Mouse (Mus musculus) layer of hippocampus, adult 9-10 months (tissue): ENCODE data around the gene Yars2.
"Not testable (repeated sequence)": the region's sequence is repeated elsewhere in the genome, so short reads cannot be mapped to it uniquely, and the experiment has no call there.

ENCODE experiments used
- DNase-seq: peaks from one replicate; pipeline ENCODE4 v3.0.0; 2022; ENCODE audit warnings: low spot score

The Yars2 gene

DNA sequence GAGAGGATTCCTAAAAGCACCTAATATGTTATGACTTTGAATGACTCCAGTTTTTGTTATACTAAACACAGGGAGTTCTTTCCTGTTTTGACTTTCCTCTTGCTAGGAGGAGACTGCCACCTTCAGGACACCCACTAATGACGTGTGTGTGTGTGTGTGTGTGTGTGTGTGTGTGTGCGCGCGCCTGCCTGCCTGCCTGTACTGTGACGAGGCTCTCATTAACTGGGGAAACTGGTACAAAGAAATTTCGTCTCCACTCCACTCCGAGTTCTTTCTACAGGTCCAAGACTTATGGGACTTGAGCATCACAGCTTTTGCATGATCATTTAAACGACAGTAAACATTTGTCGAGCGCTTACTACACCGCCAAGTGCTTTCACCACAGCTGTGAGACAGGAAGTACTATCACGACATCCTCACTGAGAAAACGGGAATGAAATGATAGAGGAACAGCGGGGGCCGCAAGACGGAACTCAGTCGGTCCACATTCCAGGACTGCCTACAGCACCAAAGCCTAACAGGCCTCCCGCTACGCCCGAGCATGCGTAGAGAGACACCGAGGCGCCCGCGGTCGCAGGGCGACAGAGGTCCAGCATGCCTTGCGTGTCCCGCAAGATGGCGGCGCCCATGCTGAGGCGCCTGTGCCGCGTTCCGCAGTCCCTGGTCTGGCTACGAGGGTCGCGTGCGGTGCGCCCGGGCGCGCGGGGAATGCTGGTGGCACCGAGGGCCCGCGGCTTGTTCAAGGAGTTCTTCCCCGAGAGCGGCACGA is at the start of gene Yars2:
Gene Yars2 (plus strand): TSS at position 597 of the 769 bp plus-strand sequence.
- DNase-seq: peak; percentile 84

- DNase-seq: no peak
These were observed 49.3 kb upstream of the Yars2 start for GRCm38 (mm10) chr16:16253326-16254074.

- no peak for DNase-seq
These were observed 47.5 kb upstream of the Yars2 start for GRCm38 (mm10) chr16:16255217-16255616.

DNA sequence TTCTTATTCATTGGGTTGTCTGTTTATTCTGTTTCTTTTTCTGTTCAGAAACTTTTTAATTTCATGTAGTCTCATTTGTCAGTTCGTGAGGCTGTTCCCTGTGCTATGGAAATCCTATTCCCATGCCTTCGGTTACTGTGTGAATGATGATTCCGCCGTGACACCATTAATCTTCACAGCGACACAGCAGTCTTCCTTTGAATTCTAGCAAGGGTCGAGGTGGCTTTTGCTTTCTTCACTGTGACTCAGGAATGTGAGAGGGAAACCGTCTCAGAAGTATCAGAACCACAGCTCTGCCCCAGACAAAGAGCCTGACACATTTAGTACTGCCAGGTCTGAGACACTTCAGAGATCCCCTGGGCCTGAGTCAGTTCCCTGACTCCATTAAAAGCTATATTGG is 46.9 kb upstream of the Yars2 start:
- no peak for DNase-seq

DNA sequence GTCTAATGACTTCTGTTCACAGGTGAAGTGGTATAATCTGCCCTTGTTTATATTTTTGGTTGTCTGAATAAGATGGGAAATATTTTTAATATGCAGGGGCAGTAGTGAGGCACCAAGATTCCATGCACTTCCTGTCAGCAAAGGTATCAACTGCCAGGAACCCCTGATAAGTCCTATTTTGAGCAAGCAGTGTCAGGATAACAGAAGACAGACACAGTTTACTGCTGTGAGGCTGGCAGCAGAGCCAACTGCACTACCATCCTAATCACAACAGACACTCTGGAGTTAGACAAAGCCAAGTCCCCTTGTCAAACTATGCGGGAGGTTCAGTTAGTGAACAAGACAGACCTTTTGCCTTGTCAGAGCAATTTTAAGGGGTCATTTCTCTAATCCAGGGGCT is 46.1 kb upstream of the Yars2 start:
- no peak for DNase-seq

GRCm38 (mm10) chr16:16260882-16261281 is 41.9 kb upstream of the Yars2 start:
- peak; percentile 40 for DNase-seq

GRCm38 (mm10) chr16:16261481-16261880 is 41.3 kb upstream of the Yars2 start:
- no peak for DNase-seq

- DNase-seq: no peak
These were observed 40.3 kb upstream of the Yars2 start for GRCm38 (mm10) chr16:16262436-16262835.

- no peak for DNase-seq
These were observed 29.8 kb upstream of the Yars2 start for GRCm38 (mm10) chr16:16272978-16273377.

DNA sequence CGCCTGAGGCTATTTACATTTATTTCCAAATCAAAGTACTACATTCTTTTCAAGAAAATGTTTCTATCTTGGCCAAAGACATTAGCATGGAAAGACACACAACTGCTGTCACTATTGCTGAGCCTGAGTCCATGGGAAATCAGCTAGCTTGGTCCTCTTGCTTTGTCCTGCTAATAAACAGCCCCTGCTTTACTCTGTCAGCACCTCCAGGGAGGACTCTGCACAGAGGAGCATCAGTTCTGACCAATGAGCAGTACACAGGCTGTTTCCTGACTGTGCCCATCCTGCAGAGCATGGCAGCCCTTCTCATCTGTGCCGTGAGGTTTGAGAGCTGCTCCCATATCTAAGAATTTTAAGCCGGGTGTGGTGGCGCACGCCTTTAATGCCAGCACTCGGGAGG is 29.0 kb upstream of the Yars2 start:
- no peak for DNase-seq

GRCm38 (mm10) chr16:16303138-16303827 is 518 bp downstream of the Yars2 start:
- no peak for DNase-seq

DNA sequence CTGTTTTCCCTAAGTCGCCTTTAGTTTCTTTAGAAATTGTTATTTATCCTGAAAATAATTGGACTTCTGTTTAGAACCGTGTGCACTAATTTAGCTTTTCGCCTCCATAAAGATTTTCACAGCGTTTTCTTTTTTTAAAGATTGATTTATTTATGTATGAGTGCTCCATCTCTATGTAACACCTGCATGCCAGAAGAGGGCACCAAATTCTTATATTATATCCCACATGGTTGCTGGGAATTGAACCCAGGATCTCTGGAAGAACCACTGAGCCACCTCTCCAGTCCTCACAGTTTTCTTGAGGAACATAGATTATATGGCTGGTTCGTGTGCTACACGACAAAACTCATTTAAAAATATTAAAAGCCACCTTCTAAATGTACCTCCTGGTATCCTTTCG is 1.1 kb downstream of the Yars2 start:
- DNase-seq: no peak

DNA sequence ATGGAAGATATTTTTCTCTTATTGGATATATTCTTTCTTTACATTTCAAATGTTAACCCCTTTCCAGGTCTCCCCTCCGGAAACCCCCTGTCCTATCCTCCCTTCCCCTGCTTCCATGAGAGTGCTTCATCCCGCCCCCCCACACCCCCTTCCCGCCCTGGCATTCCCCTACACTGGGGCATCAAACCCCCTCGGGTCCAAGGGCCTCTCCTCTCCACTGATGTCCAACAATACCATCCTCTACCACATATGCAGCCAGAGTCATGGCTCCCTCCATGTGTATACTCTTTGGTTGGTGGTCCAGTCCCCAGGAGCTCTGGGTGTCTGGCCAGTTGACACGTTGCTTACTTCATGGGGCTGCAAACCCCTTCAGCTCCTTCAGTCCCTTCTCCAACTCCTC is 8.6 kb downstream of the Yars2 start:
- no peak for DNase-seq

DNA sequence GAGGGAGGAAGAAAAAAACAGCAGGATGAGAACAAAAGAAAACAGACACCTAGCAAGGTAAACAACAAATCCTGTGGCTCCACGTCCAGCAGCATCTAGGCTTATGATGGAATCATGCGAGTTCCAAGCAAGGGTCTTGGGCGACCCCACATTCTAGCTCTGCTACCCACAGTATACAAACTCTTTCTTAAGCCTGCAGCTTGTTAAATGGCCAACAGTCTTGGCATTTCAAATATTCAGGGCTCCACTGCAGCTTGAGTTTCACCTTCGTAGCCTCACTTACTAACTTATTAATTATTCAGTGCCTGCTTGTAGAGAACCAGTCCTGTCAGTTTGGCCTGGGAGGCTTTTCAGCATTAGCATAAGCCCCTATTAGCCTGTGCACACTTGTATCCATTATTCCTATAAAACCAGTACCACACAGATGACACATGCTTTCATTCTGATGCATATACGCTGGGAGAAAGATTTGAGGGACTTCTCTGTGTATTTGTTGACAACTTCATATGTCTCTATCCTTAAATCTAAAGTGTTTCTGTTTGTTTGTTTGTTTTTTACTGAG is 23.1 kb downstream of the Yars2 start:
- DNase-seq: no peak

DNA sequence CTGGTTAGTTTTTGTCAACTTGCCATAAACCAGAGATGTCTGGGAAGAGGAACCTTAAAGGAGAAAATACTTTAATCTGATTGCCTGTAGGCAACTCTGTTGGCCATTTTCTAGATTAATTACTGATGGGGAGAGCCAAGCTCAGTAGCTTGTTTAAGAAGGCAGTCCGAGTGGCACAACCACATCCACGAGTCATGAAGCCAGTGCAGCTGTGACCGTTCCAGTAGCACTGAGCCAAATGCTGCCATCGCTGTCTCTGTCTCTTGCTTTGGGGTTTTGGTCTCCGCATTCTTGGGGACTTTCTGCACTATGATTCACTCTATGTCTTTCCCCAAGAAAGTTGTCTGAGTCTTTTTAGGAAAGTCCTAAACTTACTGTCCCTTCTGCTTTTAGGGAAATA is 43.7 kb downstream of the Yars2 start:
- no peak for DNase-seq

DNA sequence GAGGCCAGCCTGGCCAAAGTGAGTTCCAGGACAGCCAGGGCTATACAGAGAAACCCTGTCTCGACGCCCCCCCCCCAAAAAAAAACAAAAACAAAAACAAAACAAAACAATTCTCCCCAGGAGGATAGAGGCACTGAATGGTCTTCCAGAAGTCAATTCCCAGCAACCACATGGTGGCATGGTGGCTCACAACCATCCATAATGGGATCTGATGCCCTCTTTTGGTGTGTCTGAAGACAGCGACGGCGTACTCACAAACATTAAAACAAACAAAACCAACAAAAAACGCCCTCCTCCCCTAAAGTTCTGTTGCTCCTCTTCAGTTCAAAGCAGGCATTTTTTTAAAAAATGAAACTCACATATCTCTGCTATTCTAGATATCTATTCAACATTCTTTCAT is 55.1 kb downstream of the Yars2 start:
- DNase-seq: no peak

DNA sequence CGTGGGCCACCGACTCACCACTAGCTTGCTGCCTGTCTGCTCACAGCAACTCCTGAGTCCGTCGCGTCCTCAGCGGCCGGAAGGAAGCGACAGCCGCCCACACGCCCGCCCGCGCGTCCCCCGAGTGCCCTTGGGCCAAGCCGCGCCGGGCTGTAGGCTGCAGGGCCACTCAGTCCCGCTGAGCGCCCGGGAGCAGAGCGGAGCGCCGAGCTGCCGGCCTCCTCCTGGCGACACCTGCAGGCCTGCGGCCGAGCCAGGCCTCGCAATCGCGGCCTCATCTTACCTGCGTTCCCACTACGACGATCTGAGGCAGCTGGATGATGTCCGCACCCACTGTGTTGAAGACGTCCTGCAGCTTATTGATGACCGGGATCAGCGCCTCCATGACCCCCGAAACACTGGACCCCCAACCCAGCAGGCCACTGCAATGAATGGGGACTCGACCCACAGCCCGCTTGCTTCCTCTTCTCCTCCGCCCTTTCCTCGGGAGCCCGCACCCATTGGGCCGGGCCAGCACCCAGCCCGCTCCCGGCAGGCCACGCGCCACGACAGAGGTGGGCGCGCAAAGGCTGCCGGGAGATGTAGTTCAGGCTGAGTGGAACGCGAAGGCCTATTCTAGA is 55.8 kb downstream of the Yars2 start, which contains the start of gene Dnm1l:
Gene Dnm1l (minus strand): TSS at position 479 of the 620 bp plus-strand sequence.
- DNase-seq: peak; percentile 78

- DNase-seq: not testable (repeated sequence)
These were observed 56.3 kb downstream of the Yars2 start for GRCm38 (mm10) chr16:16359101-16359482.
